Mouse (Mus musculus) thymus, adult 2 months (tissue): ENCODE results near the gene 4930430F08Rik. TPM values are rescaled to one million over a fixed set of nuclear protein-coding genes. Genes with fewer than 3 reads are reported as not detected.

Experiments used
- DNase-seq: peaks from one replicate; pipeline ENCODE4 v3.0.0; 2021
- H3K27ac ChIP-seq: fragments of 200-500 bp; 2 replicates; pipeline ENCODE4 v1.5.1; 2012; ENCODE audit warnings: low read length, control low read depth; ENCODE audit not compliant: control insufficient read depth, insufficient read depth
- H3K27me3 ChIP-seq: fragments of 200-500 bp; 2 replicates; pipeline ENCODE4 v1.6.1; 2012; ENCODE audit warnings: mild to moderate bottlenecking, low read length, moderate library complexity, mixed read lengths; ENCODE audit not compliant: control insufficient read depth, insufficient read depth
- H3K36me3 ChIP-seq: fragments of 200-500 bp; 2 replicates; pipeline ENCODE4 v1.6.1; 2012; ENCODE audit warnings: mild to moderate bottlenecking, low read length, moderate library complexity; ENCODE audit not compliant: control insufficient read depth, insufficient read depth
- H3K4me1 ChIP-seq: fragments of 200-500 bp; replicated peaks from 2 replicates; pipeline ENCODE4 v1.6.1; 2012; ENCODE audit warnings: low read length; ENCODE audit not compliant: control insufficient read depth, insufficient read depth
- H3K4me3 ChIP-seq: fragments of 200-500 bp; 2 replicates; pipeline ENCODE4 v1.5.1; 2012; ENCODE audit warnings: mild to moderate bottlenecking, low read length, control low read depth, moderate library complexity; ENCODE audit not compliant: control insufficient read depth, insufficient read depth
- CTCF ChIP-seq: fragments of 200-500 bp; IDR thresholded peaks from 2 replicates; pipeline ENCODE4 v1.5.1; 2012; ENCODE audit warnings: mild to moderate bottlenecking, control low read depth, low read length, moderate library complexity, borderline replicate concordance; ENCODE audit not compliant: control insufficient read depth, poor library complexity, insufficient read depth; ENCODE audit errors: extremely low read depth
- POLR2A ChIP-seq: fragments of 200-500 bp; IDR thresholded peaks from 2 replicates; pipeline ENCODE4 v1.6.1; 2012; ENCODE audit warnings: mild to moderate bottlenecking, low read length, control low read depth, moderate library complexity; ENCODE audit not compliant: control insufficient read depth, poor library complexity, insufficient read depth; ENCODE audit errors: extremely low read depth
- WGBS: fragments of 180-500 bp; shearing (Covaris S2); methylation state at CpG from one replicate; pipeline ENCODE4 v1.1.7; 2018; 5-methylcytosine and 5-hydroxymethylcytosine counted together
- polyA plus RNA-seq: library from polyadenylated mRNA; depleted of rRNA; stranded (reverse); fragments of >200 nt; gene quantifications from 2 replicates; pipeline ENCODE4 v1.2.3, GENCODE M21; 2012; rRNA removed

Gene 4930430F08Rik
- polyA plus RNA-seq, 1 experiment = 8.0 TPM

- Histone ChIP-seq H3K4me3 (no peak overlapping the region), H3K4me1 (no peaks in the 10 kb centered on the region), H3K27ac (no peak overlapping the region), H3K36me3 (no peaks in the 10 kb centered on the region), H3K27me3 (no peaks in the 10 kb centered on the region)
- WGBS = 97% methylated on average over 9 of the region's 9 CpGs
- no peak for DNase-seq
- TF ChIP-seq CTCF (no peak), POLR2A (no peak)
These were observed 67.9 kb downstream of the 4930430F08Rik start for GRCm38 (mm10) chr10:100522330-100522729.

Other genes with a start within 250 kb of the 4930430F08Rik start
- gene Gm4302, start 249.6 kb downstream of the 4930430F08Rik start, polyA plus RNA-seq = not detected in 2 replicates
- gene Gm4303, start 244.5 kb downstream of the 4930430F08Rik start, polyA plus RNA-seq = not detected in 2 replicates
- not detected in 2 replicates for gene Gm4305, start 239.3 kb downstream of the 4930430F08Rik start, polyA plus RNA-seq
- not detected in 2 replicates for gene Gm4307, start 229.1 kb downstream of the 4930430F08Rik start, polyA plus RNA-seq
- not detected in 2 replicates for gene Gm4312, start 207.9 kb downstream of the 4930430F08Rik start, polyA plus RNA-seq
- gene Tmtc3, start 103.1 kb downstream of the 4930430F08Rik start, polyA plus RNA-seq = 5.3 and 5.7 TPM in 2 replicates
- 0.40 TPM in 2 replicates for gene Cep290, start 102.9 kb downstream of the 4930430F08Rik start, polyA plus RNA-seq
- gene 1700017N19Rik, start 61 bp upstream of the 4930430F08Rik start, polyA plus RNA-seq = not detected in 2 replicates